Mouse (Mus musculus) spleen, postnatal 4 days (tissue): ENCODE measurements around the gene Pkp3.
"Not testable (repeated sequence)": the region's sequence is repeated elsewhere in the genome, so short reads cannot be mapped to it uniquely, and the experiment has no call there.

Source experiments
- DNase-seq, 2 experiments: peaks; one replicate each; pipeline ENCODE4 v3.0.0; 2022; ENCODE audit warnings: low spot score in 2 of 2

The Pkp3 gene

DNA sequence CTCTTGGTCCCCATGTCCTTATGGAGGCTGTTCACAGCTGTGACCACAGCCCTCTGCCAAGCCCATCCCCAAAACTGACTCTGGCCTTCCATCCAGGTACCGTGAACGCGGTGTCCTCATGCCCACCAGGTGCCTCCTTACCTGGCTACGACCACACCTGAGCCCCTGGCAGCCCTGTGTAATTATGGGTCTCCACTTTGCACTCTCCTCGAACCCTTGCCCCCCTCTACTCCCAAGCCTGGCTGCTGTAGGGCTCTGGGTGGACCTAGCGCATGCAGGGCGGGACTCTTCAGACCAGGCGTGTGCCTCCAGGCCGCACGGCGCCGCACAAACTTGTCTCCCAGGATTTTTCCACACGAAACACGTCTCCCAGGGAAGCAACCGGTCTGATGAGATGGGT lies at the start of gene Pkp3:
TSS of gene Pkp3 (plus strand) at position 378 of the 400 bp plus-strand sequence.
- no peak for DNase-seq

DNA sequence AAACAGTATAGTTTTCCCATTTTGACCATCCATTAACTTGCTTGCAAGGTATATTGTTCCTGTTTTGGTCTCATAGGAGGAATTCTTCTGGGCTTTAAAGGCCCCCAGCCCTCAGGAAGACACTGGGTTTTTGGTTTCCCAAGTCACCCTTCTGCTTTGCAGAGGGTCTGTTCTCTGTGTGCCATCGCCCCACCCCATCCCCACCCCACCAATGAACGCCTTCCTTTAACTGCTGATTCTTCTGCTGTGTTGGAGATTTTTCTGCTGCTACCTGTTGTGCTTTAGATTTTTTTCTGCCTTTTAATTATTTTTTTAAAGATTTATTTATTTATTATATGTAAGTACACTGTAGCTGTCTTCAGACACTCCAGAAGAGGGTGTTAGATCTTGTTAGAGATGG lies 49.2 kb upstream of the Pkp3 start, which contains the start of gene Gm17387:
TSS of gene Gm17387 (plus strand) at position 301 of the 400 bp plus-strand sequence.
- DNase-seq: no peak

DNA sequence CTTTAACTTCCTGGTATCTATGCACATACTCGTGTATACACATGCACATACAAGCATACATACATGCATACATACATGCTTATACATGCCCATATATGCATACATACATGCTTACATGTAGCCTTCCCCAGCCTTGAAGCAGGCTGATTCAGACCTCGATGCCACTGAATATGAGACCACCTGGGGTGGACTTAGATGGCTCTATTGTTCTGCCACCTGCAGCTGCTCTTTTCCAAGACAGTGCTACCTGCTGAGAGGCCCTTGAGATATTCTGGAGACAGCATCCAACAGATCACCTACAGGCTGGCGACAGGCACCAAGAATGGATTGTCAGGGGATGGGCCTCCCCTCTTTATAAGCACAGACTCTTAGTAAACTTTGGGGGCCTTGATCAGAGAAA lies 47.6 kb upstream of the Pkp3 start:
- no peak for DNase-seq

DNA sequence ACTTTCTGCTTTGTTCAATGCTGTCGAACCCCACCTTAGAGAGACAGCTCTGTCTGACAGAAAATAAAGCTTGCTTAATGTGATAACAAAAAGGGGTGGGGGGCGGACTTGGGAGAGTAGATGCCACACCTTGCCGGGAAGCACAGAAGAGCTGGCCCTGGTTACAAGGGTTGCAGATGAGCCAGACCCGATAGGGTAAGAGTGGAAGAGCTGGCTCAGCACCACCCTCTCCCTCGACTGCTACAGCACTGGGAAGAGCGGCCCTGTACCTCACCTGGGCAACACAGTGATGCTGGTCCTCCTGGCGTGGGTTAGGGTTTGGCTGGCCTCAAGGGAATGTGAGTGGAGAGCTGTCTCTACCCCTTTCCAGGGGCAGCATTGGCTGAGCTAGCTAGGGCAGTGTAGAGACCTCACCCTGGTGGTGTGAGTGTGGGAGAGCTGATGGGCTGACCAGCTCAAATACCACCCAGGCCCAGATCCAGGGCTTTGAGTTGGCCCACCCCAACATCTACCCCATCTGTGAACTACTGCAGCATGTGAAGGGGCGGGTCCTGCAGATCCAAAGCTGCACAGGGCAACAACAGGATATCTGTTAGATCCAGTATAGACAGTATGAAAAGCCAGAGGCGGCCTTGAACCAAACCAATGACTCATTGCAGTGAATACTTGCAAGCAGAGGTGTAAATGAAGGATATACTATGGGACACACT lies 45.4 kb upstream of the Pkp3 start:
- DNase-seq: no peak

DNA sequence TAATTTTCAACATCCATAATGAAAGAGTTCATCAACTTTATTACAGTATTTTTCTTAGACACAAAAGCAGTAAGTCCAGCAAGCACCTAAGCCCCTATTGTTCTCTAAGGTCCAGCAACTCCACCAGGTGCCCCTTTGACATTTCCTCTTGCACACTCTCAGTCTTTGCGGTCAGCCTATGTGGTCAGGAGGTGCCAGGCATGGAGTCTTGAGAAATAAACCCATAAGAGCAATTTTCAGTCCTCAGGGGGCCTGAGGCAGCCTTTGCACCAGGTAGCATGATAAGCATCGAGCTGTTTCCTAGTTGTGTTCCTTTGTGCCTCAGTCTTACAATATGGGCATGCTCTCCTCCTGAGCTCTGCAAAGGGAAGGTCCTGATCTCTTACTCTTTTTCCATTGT lies 41.4 kb upstream of the Pkp3 start:
- not testable (repeated sequence) for DNase-seq

DNA sequence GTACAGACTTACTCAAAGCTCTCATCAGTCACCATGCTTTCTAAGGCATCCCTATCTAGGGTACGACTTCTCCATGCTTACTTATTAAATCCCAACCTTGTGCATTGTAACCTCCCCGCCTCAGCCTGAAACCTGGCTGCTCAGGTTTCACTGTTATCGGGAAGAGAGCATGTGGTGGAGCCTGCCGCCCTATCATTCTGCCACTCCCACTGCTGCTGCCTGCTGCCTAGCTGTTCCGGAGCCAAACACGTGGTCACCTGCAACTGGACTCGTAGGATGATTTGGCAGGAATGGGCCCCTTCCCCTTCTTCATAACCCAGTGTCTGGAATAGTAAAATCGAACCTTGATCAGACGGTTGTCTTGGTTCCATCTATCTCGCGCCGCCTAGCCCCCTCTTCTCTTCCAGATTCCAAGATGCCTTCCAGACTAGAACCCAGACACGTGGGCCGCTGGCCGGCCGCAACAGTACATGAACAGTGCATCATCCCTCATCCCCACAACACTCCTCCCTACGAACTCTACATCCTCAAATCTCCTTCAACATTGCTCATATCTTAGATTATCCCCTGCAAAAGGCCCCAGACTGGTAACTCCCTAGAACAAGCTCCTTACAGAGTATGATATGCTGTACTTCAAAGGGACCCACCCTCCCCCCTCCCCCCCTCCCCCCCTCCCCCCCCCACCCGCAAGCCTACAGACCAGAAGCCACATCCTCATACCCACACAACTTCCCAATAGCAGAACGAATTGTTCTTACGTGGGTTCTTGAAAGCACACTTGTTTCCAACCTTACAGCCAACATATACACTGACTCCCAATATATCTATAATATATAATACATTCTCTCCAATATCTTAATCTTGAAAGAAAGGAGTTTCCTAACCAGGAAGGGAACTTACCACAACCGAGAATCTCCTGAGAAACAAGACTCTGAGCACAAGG lies 39.7 kb upstream of the Pkp3 start:
- DNase-seq: no peak

DNA sequence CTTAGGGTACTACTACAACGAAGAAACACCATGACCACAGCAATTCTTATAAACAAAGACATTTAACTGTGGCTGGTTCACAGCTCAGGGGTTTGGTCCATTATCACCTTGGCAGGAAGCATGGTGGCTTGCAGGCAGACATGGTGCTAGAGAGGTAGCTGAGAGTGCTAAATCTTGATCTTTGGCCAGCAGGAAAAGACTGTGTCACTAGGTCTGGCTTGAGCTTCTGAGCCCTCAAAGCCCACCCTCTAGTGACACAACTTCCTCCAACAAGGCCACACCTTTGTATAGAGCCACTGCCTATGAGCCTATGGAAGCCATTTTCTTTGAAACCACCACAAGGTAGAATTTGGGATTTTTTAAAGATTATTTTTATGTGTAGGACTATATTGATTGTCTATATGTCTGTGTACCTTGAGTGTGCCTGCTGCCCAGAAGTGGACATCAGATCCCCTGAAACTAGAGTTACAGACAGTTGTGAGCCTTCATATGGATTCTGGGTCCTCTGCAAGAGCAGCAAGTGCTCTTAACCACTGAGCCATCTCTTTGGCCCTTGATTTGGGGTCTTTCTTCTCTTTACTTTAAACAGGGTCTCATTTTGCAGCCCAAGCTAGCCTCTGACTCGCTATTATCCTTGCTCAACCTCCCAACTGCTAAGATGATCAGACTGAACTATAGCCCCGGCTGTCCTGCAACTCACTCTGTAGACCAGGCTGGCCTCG lies 38.5 kb upstream of the Pkp3 start:
- no peak for DNase-seq

DNA sequence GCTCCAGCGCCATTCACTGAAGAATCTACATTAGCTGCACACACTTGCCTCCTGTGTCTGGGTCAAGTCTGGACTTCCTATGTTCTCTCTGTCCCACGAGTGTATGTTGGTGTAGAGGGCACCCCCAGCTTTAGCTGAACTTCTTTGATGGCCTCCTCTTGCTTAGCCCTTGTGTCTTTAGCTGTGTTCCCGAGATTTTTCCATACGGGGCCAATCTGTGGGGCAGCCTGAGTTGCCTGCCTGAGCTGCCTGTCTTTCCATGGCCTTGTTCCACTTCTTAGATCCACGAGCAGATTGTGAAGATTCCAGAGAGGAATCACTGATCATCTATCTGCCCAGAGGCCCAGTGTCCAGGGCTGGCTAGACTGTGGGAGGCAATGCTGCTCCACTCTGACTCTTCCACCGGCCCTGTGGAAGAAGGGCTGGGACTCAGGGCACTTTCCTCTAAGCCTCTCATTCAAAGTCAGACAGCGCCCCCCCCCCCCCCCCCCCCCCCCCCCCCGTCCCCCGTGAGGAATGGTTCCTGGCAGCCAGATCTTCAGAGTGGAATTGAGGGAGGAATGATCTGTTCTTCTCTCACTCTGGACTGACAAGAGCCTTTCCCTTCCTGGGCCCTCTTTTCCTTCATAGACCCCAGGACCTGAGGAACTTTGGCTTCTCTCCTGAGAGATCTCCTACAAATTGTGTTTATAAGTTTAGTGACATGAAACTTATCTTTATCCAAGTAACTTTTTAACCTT lies 37.0 kb upstream of the Pkp3 start:
- no peak for DNase-seq

DNA sequence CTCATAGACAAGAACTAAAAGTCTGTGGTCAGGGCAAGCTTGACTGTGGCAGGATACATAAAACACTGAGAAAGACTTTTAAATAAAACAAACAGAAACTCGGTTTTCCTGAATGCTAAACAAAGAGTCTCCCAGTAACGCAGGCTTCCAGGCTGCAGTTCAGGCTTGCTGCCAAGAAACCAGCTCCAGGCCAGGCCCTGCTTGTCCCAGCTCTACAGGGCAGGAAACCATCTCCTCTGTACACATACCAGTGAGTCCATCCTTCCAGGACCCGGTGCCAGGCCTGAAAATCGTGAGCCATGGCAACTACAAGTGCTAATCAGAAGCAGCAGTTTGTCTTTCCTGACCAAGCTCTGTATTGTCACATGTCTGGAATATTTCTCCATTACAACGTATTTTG lies 36.4 kb upstream of the Pkp3 start:
- DNase-seq: no peak

DNA sequence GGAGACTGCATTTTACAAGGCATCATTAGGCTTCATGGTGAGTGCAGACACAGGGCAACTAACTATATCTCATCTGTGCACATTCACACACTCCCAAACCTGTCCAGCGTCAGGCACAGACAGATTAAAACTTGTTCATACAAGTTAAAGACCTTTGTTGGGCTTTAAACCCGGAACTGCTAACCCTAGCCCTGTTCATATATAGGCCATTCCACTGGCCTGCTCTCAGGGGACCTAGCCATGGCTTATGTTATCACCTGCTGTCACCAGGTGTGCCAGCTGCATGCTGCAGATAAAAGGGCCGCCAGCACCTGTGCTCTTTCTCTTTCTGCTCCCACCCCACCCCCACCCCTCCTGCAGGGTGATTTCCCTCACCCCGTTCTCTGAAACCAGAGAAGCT lies 35.5 kb upstream of the Pkp3 start:
- DNase-seq: no peak

DNA sequence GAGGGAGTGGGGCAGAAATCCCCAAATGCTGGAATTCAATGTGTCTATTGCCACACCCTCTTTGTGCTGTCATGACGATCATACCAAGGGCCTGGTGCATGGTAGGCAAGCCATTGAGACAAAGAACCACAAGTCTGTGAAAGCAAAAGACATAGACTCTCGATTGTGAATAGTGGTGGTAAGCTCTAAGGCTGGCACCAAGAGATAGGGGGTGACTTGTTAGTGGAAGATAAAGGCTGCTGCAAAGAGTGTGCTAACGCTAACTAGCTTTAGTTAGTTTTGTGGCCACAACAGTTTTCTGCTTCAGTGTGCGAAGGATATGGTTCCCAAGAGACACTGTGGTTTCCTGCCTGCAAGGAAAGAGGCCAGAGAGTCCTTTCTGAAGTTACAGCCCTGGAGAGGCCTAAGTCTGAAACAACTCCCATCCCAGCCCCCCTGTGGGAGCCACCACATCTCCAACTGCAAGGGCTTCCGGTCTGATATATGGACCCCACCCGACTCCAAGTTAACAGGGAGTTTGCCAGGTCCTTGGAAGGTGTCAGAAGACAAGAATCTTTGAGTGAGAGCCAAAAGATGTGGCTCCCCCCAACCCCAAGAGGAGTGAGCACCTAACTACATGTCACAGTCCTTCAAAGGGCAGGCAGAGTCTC lies 31.0 kb upstream of the Pkp3 start:
- DNase-seq: no peak

DNA sequence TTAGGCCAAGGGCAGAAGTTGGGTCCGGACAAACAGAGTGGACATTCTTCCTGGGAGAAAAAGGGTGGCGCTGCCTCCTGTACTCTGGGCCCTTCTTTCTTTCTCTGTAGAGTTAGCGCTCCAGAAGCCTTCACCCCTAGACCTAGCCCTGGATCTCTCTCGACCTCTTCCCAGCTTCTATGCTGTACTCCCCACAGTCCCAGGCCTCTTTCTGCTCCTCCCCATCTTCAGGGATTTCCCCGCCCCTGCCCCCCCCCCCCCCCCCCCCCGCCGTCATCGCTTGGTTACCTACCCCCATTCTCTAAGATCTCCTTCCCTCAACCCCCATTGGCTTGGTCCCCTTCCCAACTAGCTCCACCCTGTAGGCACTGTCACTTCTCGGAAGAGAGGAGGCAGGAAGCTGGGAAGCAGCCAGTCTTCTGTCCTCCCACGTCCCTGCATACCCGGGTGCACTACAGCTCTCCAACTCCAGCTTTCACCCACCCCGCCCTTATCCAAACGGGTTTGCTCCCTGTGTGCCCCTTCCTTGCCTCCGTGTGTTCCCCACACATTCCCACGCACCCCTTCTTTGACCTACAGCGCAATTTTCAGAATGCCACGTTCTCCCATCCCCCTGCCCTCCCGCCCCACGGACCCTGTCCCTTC lies 30.3 kb upstream of the Pkp3 start:
- peak in 1 of 2 experiments; percentile 74 for DNase-seq

DNA sequence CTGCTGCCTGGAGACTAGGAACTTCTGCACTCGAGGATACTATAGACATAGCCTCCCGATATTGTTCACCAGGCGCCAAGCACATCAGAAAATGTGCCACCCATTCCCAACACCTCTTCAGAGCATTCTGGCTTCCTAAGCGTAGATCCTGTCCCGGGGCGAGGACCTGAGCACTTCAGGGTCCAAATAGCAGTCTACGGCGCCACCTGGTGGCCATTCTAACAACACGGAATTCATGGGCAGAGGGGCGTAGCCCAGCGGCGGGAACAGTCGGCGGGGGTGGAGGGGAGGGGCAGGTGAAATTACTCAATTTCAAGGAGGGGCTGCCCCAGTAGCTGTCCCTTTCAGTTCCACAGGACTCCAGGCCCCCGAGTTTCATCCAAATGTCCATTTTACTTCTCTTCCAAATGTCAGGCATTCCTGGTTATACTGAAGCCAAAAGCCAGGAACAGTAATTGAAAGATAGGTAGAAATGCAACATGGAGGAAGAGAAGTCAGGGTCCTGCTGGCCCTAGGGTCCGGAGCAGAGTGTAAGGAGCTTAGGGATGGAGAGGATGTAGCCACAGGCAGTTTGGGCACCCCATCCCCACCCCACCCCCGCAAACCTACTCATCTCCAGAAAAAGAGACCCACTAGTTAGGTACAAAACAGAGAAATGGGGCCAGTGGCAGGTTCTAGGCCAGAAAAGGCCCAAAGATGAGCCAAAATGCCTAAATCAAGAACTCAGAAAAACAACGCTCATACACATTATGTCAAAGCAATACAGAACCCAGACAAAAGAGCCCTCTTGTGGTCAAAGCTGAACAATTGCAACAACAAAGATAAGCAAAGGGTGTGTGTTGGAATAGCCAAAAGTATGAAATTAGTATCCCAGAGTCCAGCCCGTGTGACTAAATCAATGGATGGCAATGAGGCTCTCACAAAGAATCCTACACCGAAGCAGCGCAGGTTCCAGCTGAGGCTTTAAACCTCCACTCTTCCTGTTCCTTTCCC lies 29.5 kb upstream of the Pkp3 start:
- DNase-seq: peak; percentile 88 to 96

DNA sequence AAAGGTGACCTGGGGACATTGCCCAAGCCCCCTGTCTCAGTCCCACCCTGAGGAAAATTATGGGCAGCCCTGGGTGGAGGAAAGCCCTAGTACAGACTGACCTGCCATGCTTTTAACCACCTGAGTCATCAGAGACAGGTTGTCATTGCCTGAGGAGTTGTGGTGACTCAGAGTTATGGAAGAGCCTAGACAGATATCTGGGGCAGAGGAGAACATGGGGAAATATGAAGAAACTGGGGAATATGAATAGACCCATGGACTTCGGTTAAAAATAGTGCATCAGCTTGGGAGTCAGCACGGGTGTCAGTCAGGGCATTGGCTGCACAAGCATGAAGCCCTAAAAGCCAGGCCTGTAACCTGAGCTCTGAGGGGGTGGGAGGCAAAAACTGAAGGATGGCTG lies 28.7 kb upstream of the Pkp3 start:
- no peak for DNase-seq

DNA sequence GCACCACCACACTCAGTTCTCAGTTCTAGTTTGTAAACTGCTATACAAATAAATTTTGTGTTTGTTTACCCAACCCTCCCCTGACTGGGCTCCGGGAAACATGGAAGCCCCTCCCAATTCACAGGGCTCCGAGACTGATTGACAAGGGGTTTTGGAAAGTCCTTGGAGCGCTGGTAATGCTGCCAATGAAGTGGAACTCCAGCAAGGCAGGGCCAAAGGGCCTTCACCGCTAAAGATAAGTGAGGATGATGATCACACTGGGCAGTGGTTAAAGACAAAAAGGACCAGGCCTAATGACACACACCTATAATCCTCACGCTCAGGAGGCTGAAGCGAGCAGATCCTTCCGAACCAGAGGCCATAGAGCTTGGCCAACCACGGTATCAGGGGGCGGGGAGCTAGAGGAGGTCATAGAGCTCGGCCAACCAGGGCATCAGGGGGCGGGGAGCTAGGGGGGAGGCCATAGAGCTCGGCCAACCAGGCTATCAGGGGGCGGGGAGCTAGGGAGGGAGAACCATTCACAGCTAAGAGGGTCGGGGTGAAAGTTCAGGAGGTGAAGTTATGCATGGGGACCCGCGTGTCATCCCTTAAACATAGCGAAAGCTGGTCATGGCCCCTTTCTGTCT lies 26.8 kb upstream of the Pkp3 start:
- no peak for DNase-seq

DNA sequence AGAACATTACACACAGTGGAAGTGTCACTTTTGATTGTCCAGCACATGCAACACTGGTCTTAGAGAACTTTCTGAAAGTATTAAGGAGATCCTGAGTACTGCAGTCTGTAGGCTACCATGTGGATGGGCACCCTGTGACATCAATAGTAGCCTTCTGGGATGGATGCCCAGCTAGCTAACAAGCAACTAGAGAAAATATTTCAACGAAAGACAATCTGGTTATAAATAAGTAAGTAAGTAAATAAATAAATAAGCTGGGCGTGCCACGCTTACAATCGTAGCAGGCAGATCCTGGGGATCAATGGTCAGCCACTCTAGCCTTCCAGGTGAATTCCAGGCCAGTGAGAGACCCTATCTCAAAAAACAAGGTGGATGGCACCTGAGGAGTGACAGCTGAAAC lies 26.0 kb upstream of the Pkp3 start:
- DNase-seq: no peak

DNA sequence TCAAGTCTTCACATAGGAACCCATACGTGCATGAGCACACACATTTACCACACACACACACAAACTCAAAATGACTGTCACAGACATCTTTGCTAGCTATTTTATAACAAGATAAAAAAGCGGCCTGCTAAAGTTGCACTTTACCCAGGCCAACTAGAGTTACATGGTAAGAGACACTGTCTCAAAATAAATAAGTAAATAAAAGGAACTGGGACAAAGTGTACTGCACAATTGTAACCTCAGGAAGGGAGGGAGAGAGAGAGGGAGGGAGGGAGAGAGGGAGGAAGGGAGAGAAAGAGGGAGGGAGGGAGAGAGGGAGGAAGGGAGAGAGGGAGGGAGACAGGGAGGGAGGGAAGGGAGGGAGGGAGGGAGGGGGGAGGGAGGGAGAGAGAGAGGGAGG lies 25.6 kb upstream of the Pkp3 start:
- DNase-seq: no peak

DNA sequence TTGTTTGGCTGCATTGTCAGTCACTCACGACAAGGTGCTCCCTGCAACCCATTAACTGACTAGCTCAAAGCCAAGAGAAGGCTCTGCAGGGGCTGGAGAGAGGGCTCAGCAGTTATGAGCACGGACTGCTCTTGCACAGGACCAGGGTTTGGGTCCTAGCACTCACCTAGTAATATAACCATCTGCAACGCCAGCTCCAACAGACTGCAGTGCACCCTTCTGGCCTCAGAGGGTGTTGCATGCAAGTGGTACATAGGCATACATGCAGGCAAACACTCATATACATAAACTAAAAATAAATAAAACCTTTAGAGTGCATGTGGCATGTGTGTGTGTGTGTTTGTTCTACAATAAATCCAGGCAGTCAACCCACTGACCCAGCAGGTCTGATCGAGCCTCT lies 22.2 kb upstream of the Pkp3 start:
- DNase-seq: no peak

DNA sequence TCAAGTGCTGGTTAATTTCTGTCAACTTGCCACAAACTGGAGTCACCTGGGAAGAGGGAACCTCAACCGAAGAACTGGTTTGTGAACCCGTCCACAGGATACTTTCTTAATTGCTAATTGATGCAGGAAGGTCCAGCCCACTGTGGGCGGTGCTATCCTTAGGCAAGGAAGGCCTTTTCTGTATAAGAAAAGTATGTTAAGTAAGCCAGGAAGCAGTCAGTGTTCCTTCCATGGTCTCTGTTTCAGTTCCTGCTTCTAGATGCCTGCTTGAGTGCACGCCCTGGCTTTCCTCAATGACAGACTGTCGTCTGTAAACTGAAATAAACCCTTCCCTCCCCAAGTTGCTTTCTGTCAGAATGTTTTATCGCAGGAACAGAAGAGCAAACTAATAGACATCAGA lies 21.0 kb upstream of the Pkp3 start:
- DNase-seq: no peak
